Mouse (Mus musculus): ENCODE results near the gene Stim2.

Stim2 gene

DNA sequence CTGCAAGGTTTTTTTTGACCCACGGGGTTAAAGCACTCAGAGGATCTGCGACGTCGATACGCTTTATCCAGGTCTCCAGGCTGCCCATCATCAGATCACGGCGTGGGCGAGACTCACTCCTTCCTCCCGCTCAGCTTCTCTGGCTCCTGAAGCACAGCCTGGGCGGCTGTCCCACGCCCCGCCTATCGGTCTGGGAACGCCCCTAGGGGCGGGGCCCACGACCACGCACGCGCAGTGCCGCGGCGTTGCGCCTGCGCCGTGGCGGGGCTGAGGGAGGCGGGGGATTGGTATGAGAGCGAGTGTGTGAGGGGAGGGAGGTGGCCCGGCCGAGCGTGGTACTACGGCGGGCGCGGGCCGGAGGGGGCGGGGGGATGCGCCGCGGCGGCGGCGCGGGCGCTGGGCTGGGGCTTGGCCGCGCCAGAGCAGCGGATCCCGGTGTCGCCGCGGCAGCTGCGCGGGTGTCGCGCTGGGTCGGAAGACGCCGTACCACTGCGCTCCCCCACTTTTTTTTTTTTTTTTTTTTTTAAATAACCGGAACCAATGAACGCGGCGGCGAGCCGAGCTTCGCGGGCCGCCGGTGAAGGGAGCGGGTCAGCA, at the start of gene Stim2:
Gene Stim2 (plus strand): TSS at position 354 of the 597 bp plus-strand sequence.
- CTCF ChIA-PET, result interaction anchor here (0.6 kb wide), 2 partner anchors 35 to 78 kb away, joined by 3 read pairs; no protein-coding TSS in a partner anchor

DNA sequence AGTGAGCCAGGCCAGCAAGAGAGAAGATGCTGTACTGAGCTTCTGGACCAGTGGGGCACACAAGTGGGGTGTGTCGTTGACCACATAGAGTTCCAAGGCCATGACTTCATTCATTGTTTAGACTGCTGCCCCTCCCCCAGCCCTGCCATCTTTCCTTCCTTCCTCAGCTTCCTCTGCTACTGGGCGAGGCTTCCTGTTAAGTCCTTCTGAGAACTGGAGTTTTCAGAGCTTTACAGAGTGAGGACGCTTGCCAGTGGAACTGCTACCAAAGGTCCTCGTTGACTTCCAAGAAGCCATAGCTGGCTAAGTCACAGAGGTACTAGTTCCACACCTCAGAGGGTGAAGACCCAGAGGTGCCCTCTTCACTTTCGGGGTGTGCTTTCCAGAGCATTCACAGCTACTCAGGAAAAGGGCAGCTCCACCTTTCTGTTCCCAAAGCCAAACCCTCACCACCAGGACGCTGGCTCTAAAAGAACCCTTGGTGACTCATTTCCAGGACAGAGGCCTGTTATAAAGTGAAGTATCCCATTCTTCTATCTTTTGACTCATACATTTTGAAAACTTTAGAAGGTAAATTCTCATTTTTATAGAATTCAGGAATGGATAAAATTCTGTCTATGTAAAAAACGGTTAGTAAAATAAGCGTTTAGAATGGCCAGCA, 49.6 kb upstream of the Stim2 start:
- CTCF ChIA-PET, result no interaction called here

DNA sequence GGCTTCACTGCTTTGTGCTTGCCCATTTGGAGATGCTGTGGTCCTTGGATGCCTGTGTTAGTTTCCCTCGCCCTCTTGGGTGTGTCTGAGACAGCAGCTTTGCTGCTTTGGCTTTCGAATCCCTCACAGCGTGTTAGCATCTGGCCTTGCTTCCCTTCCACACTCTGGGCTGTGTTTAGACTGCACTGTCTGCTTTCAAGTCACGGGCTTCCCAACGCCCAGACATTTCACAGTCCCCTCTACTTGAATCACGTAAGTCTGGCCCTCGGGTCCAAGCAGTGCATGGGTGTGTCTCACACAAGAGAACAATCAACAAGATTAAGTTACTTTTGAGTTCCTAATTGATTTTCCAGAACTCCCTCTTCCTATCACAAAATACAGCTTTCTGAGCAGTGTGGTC, 48.1 kb upstream of the Stim2 start:
- CTCF ChIA-PET, result no interaction called here

DNA sequence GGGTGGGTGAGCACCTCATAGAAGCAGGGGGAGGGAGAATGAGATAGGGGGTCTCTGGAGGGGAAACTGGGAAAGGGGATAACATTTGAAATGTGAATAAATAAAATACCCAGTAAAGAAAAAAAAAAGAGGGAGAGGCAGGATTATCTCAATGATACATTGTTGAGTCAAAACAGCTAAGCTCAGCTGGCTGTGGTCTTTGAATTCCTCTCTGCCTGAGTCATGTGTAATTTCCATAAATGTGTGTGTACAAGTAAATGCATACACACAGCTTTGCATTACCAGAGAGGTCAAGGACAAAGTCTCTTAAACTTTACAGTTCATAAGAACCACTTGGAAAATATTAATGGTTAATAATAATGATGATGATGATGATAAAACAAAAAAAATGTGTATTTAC, 45.1 kb upstream of the Stim2 start:
- CTCF ChIA-PET, result no interaction called here

DNA sequence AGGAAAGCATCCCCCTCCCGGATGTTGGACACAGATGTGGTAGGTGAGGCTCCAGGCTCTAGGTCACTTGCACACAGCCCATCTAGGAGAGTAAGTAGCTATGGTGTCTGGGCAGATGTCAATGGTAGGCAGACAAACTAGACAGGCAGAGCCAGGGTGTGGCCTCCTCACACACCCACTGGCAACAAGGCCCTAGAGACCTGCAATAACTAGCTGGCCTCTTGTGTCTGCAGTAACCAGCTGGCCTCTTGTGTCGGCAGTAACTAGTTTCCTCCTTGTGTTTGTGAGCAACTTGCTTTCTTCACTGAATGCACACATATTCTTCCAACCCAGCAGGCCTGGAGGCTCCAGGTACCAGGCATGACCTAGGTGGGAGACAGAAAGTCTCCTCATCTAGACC, 44.5 kb upstream of the Stim2 start:
- CTCF ChIA-PET, result no interaction called here

GRCm38 (mm10) chr5:53955966-53956365, 42.3 kb upstream of the Stim2 start:
- CTCF ChIA-PET, result no interaction called here

DNA sequence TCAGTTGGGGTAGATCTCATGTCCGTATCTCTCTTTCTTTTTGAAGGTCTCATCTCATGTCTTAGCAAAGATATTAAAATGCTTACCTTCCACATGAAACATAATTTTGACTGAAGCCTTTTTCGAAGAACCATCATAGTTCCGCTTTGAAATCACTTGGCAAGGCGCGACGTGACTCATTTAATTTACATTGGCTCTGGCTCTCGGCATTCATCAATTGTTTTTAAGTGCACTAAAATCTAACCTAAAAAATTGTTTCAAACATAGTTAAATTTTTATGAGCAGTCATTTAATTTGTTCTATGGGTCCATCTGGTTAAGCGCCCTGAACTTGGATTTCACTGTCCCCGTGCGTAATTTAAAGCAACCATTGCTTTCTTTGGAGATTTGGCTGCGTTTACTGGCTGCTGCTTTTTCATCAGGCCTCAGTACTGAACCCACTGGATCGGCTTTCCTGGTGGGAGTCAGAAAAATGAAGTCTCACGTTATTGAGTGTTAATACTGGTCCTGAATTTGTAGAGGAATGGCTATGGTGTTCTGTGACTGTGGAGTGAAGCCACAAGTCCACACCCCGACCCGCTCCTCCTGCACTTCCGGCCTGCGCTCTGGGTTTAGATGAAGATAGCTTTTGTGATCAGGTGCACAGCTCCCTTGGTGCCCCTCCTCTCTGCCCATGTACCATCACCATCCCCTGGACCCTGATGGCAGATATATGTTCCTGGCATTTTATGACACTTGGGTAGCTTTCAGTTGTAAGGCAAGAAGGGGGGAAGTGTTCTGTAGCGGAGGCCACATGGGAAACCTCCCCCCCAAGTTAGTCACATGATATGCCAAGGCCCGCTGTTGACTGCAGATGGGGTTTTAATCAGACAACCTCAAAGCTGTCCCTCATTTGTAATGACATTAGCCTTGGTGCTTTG, 41.6 kb upstream of the Stim2 start:
- CTCF ChIA-PET, result no interaction called here

- CTCF ChIA-PET, result no interaction called here
These were observed 41.0 kb upstream of the Stim2 start for GRCm38 (mm10) chr5:53957348-53957747.

GRCm38 (mm10) chr5:53961229-53961628, 37.1 kb upstream of the Stim2 start:
- CTCF ChIA-PET, result no interaction called here

GRCm38 (mm10) chr5:53961830-53962515, 36.3 kb upstream of the Stim2 start:
- CTCF ChIA-PET, result no interaction called here

DNA sequence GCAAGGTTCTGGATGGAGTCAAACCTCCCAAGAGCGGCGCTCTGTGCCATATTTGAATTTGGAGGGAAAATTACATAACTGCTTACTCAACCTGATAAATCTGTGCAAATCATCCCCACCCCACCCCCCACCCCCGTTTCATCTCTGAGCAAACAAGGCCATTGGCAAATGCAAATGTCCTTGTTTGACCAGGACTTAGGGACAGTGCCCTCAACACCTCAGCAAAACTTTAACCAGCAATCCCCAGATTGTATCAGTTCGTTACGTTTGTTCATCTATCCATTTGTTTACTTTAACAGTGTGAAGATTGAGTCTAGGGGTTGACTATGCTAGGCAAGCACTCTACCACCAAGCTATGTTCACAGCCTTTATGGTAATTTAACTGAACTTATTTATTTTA, 32.6 kb upstream of the Stim2 start:
- CTCF ChIA-PET, result no interaction called here

- CTCF ChIA-PET, result interaction anchor here (0.5 kb wide), 1 partner anchor 110 kb away, joined by 3 read pairs; no protein-coding TSS in a partner anchor
These were observed 30.7 kb upstream of the Stim2 start for GRCm38 (mm10) chr5:53967560-53967959.

DNA sequence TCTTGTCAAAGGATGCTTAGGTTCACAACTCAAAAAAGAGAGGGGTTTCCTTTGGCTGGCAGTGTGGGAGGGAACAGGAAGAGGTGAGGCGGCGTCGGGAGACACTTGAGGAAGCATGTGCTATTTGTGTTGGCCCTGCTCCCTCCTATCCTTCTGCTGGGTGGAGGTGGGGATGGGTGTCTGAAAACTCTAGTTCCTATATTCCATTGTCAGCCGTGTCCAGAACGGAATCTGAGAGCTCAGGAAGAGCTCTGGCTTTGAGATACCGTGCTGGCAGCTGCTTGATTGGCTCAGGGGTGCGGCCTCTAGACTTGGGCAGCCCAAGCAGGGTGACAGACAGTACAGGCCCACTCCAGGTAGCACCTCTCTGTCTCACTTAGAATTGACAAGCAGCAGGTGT, 28.1 kb upstream of the Stim2 start:
- CTCF ChIA-PET, result no interaction called here

DNA sequence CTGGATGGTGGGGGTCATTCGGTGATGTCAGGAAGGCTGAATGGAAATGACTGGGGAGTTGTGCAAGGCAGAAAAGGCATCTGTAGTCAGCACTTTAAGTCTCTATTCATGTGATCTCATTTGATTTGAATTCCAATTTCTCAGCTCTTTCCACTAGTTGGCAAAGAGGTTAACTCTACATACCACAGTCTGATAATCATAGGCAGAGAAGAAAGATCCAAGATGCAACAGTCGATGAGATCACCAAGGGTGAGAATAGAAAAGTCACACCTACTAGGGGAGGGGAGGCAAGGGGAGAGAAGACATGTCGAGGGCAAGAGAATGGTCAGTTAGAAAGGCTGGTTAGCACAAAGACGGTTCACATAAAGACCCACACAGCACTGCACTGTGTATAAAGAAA, 27.1 kb upstream of the Stim2 start:
- CTCF ChIA-PET, result no interaction called here

GRCm38 (mm10) chr5:53972905-53973304, 25.4 kb upstream of the Stim2 start:
- CTCF ChIA-PET, result no interaction called here

- CTCF ChIA-PET, result no interaction called here
These were observed 21.8 kb upstream of the Stim2 start for GRCm38 (mm10) chr5:53976497-53976896.

DNA sequence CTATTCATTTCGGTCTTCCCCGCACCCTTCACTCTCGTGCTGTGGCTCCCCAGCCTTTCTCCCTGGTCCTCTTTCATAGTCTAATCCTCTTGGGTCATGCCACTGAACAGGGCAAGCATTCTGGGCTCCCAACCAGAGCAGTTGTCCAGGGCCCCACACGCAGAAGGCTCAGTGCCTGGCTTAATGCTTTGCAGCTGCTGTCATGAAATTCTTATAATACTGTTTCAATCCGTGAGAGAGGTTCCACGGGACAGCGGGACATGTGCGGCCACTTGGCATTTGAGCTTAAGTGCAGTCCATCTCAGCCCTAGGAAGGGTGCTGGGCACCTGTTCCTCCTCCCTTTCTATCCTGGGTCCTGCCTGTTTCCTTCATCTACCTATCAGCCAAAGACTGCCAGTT, 21.2 kb upstream of the Stim2 start:
- CTCF ChIA-PET, result no interaction called here

GRCm38 (mm10) chr5:53983358-53983757, 14.9 kb upstream of the Stim2 start:
- CTCF ChIA-PET, result no interaction called here

GRCm38 (mm10) chr5:53985632-53986031, 12.7 kb upstream of the Stim2 start:
- CTCF ChIA-PET, result no interaction called here

DNA sequence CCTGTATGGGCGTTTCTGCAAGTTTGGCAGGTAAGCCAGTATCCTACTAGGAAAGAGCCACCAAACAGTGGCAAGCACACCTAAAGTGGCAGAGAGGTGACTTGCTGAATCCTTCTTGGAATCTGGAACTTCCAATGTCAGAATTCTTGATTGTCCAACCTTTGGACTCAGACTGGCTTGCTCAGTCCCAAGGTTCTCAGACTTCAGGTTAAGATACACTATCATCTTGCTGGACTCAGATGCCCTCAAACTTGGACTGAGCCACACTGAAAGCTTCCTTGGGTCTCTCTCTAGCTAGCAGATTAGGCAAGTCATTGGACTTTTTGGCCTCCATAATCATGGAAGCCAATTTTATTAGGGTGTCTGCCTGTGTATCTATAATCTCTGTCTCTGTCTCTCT, 10.8 kb upstream of the Stim2 start:
- CTCF ChIA-PET, result no interaction called here

GRCm38 (mm10) chr5:53988053-53988452, 10.2 kb upstream of the Stim2 start:
- CTCF ChIA-PET, result interaction anchor here (0.6 kb wide), 1 partner anchor 879 kb away, joined by 3 read pairs; no protein-coding TSS in a partner anchor

DNA sequence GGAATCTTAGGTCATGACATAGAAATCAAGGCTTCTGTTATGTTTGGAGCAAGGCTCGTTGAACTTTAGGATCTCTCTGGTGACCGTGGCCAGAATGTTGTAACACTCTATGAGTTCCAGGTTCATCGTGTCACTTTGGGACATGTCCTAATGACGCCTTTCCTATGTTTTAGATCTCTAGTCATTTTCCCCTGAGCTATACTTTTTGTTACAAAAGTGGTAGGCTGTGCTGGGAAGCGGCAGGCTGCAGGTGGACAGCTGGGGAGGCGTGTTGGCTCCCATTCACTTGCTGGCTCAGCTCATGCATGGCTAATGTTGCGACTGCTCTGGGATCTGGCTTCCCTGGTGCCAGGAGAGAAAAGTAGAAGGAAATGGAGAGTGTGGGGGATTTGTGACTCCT, 5.7 kb upstream of the Stim2 start:
- CTCF ChIA-PET, result no interaction called here
